Mouse (Mus musculus) testis, adult 2 months (tissue): ENCODE results near the gene Pla2g2d. TPM values are rescaled to one million over a fixed set of nuclear protein-coding genes. Genes with fewer than 3 reads are reported as not detected.

Experiments used
- H3K27ac ChIP-seq: fragments of 200-500 bp; 2 replicates; pipeline ENCODE4 v1.5.1; 2012; ENCODE audit warnings: low read depth, low read length; ENCODE audit not compliant: control insufficient read depth, insufficient read depth
- H3K27me3 ChIP-seq: fragments of 200-500 bp; 2 replicates; pipeline ENCODE4 v1.6.1; 2012; ENCODE audit warnings: mild to moderate bottlenecking, low read length, moderate library complexity; ENCODE audit not compliant: control insufficient read depth, insufficient read depth
- H3K36me3 ChIP-seq: fragments of 200-500 bp; 2 replicates; pipeline ENCODE4 v1.6.1; 2012; ENCODE audit warnings: mild to moderate bottlenecking, low read length; ENCODE audit not compliant: control insufficient read depth, insufficient read depth
- H3K4me1 ChIP-seq: fragments of 200-500 bp; 2 replicates; pipeline ENCODE4 v1.6.1; 2012; ENCODE audit warnings: low read length; ENCODE audit not compliant: control insufficient read depth, insufficient read depth
- H3K4me3 ChIP-seq: fragments of 200-500 bp; 2 replicates; pipeline ENCODE4 v1.5.1; 2012; ENCODE audit warnings: low read depth, mild to moderate bottlenecking, low read length, moderate library complexity, mixed read lengths; ENCODE audit not compliant: control insufficient read depth
- CTCF ChIP-seq: fragments of 200-500 bp; IDR thresholded peaks from 2 replicates; pipeline ENCODE4 v1.5.1; 2012; ENCODE audit warnings: low read depth, mild to moderate bottlenecking, inconsistent platforms, low read length, moderate library complexity; ENCODE audit not compliant: control insufficient read depth, insufficient read depth, insufficient replicate concordance
- POLR2A ChIP-seq: fragments of 200-500 bp; IDR thresholded peaks from 2 replicates; pipeline ENCODE4 v1.6.1; 2012; ENCODE audit warnings: low read depth, mild to moderate bottlenecking, inconsistent platforms, low read length, moderate library complexity; ENCODE audit not compliant: control insufficient read depth
- polyA plus RNA-seq: library from polyadenylated mRNA; depleted of rRNA; stranded (reverse); fragments of >200 nt; gene quantifications from 2 replicates; pipeline ENCODE4 v1.2.3, GENCODE M21; 2012; rRNA removed

Pla2g2d gene
- 0.36 and 0.38 TPM in 2 replicates for polyA plus RNA-seq

DNA sequence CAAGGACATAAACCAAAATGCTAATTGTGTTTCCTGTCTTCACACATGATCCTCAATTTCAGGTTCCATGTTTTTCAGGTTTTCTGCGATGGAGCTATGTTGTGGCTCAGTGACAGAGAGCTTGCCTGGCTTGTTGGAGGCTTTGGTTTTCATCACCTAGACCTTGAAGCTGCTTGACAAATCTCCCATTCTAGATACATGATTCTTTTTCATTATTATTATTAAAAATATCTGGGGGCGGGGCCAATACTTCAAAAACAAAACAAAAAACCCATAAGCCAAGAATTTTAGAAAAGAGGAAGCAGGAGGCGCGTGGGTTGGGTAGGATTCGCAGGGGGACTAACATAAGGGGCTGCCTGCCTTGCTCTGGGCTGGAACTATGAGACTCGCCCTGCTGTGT, at the start of gene Pla2g2d:
TSS of gene Pla2g2d (plus strand) at position 301 of the 400 bp plus-strand sequence.
- no peaks in the 10 kb centered on the region for H3K27me3 ChIP-seq
- no peaks in the 10 kb centered on the region for H3K36me3 ChIP-seq
- no peak within 1 kb of the TSS for H3K4me3 ChIP-seq
- no peak within 1 kb of the TSS for H3K27ac ChIP-seq
- H3K4me1 ChIP-seq: peaks cover 3% of the 10 kb centered on the region; the same call in 1 of the 2 replicates
- TF ChIP-seq CTCF (no peak), POLR2A (no peak)

DNA sequence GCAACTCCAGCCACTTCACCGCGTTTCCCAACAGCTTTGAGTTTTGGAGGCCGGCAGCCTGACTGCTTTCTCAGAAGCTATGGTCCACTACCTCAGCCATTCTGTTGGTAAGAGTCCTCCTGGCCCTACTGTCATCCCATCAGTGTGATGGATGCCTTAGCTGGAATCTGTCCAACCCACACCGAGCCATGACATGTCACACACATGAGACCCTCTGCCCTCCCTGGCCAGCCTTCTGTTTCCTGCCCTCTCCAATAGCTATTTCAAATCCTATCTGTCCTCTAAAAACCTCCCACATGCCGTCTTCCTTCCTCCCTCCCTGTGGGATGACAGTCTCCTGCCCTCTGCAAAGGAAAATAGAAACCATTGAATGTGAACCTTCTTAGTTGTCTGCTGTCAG, 49.8 kb upstream of the Pla2g2d start:
- Histone ChIP-seq H3K36me3 (no peaks in the 10 kb centered on the region), H3K27me3 (no peaks in the 10 kb centered on the region), H3K4me3 (peak overlapping the region; percentile 97), H3K27ac (no peak overlapping the region), H3K4me1 (peaks cover 24% of the 10 kb centered on the region)
- no peak for TF ChIP-seq CTCF
- no peak for TF ChIP-seq POLR2A

DNA sequence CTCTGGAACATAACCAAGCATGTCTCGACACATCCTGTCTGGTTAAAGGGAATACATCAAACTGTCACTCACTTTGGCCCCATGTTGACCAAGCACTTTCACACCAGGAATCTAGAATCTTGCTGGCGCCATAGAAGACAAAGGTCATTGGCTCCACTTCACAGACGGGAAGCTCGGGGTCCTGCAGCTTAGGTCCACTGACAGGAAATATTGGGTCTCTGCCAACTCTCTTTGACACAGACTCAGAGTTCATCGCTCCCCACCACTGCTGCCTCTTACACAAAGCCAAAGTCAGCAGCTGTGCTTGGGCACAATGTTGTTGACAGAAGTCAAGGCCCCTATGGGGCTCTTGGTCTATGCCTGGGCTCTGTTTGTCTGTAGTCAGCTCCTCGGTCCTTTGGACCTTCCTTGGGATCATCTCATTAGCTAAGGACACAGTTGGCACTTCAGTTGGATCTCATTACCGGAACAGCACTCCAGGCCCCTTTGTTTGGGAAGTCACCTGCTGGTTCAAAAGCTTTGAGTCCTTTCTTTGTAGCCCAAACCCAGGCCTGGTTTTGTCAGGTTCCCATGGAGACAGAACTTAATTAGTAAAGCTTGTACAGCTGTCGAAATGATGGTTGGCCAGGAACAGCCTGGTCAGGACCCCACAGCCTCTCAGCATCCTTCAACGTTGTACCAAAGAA, 46.4 kb upstream of the Pla2g2d start:
- no peaks in the 10 kb centered on the region for H3K27me3 ChIP-seq
- no peaks in the 10 kb centered on the region; the same call in 1 of the 2 replicates for H3K36me3 ChIP-seq
- H3K27ac ChIP-seq: no peak overlapping the region
- no peak overlapping the region for H3K4me3 ChIP-seq
- peaks cover 19% of the 10 kb centered on the region for H3K4me1 ChIP-seq
- TF ChIP-seq POLR2A (no peak), CTCF (no peak)

DNA sequence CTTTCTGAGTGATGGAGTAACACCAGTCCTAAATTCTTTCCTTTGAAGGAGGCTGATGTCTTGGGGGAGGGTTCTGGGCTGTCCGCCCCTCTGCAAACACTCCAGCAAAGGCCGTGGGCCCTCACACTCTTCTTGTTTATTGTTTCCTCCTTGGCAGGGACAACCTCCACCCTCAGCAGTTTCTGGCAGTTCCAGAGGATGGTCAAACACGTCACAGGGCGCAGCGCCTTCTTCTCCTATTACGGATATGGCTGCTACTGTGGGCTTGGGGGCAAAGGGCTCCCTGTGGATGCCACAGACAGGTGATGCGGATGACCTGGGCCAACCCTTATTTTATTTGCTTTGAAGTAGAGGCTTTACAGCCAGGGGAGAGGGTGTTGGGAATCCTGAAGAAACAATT, 41.4 kb upstream of the Pla2g2d start:
- no peak overlapping the region for H3K4me3 ChIP-seq
- H3K4me1 ChIP-seq: no peaks in the 10 kb centered on the region
- no peaks in the 10 kb centered on the region; the same call in 1 of the 2 replicates for H3K36me3 ChIP-seq
- no peak for TF ChIP-seq CTCF
- TF ChIP-seq POLR2A: no peak
- H3K27me3 ChIP-seq: no peaks in the 10 kb centered on the region
- H3K27ac ChIP-seq: no peak overlapping the region

DNA sequence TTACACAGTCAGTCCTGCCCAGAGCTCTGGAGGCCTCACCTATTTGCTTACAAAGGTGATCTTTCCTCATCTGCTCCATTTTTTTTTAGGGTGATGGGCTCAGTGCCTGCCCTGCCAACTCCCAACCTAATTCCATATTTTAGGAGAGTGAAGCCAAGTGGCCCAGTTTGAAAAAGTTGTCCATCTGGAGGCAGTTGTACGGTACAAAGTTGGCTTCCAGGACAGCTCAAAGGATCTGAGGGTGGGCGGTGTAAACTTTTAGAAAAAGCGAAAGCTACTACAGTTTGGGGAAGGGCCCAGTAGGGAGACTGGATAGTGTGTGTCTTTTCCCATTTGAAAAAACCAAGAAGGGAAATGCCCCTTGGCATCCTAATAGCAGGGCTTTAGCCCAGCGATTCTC, 40.7 kb upstream of the Pla2g2d start:
- no peaks in the 10 kb centered on the region; the same call in 1 of the 2 replicates for H3K36me3 ChIP-seq
- H3K27me3 ChIP-seq: no peaks in the 10 kb centered on the region
- TF ChIP-seq CTCF (no peak), POLR2A (no peak)
- H3K4me1 ChIP-seq: no peaks in the 10 kb centered on the region
- H3K27ac ChIP-seq: no peak overlapping the region
- H3K4me3 ChIP-seq: no peak overlapping the region

DNA sequence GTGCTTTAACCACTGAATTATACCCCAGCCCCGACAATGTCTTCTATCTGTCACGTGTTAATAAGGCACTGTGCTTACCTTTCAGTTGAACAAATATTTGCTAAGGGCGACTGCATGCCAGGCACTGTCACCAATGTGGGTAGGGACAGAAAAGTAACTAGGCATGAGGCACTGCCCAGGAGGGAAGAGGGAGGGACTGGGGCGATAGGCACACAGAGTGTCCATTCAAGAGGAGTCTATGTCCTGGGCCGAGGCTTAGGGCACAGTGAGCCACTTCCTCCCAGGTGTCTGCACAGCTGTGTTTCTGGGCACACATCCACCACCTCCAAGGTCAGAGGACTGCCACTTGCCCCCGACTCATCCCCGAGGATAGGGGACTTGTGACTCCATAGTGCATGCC, 38.5 kb upstream of the Pla2g2d start, which contains the start of gene Ubxn10:
TSS of gene Ubxn10 (minus strand) at position 137 of the 400 bp plus-strand sequence.
- Histone ChIP-seq H3K4me1 (no peaks in the 10 kb centered on the region), H3K27me3 (no peaks in the 10 kb centered on the region), H3K4me3 (no peak within 1 kb of the TSS), H3K36me3 (no peaks in the 10 kb centered on the region; the same call in 1 of the 2 replicates), H3K27ac (no peak within 1 kb of the TSS)
- TF ChIP-seq CTCF (no peak), POLR2A (no peak)

DNA sequence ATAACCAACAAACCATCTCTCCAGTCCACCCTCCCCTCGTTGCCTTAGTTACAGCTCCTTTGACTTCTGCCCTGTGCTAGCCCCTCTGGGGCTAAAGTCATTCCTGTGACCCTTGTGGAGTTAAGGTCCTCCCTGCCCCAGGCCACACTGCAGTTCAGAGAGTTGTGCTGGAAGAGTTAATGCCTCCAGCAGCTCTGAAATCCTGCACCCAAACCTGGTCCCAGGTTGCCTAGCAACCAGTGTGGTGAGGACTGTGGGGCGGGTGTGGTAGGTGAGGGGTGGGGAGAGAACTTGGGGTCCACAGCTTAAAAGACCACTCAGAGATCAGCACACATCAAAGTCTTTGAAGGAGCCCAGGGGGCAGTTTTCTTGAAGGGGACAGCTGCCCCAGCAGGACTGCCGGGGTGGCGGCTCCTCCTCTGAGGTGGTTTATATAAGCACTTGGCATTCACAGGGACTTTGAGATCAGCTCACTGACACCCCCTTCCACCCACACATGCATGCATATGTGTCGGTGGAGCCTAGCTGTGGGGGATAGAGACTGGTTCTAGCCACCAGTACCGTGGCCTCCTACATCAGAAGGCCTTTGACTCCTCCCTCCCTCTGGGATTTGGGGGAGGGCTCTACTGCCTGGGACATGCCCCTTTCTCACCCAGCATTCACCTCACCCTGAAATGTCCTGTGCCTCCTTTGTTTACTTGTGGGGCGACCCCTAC, 36.2 kb upstream of the Pla2g2d start:
- no peak overlapping the region for H3K4me3 ChIP-seq
- no peaks in the 10 kb centered on the region for H3K27me3 ChIP-seq
- no peaks in the 10 kb centered on the region; the same call in 1 of the 2 replicates for H3K36me3 ChIP-seq
- no peaks in the 10 kb centered on the region for H3K4me1 ChIP-seq
- TF ChIP-seq CTCF: no peak
- no peak for TF ChIP-seq POLR2A
- H3K27ac ChIP-seq: no peak overlapping the region
